Mouse (Mus musculus) C2C12 (cell line): Measurements from ENCODE around the gene Kif6.

Experiments used
- CTCF ChIP-seq: IDR thresholded peaks from one replicate; pipeline ENCODE4 v1.5.1; 2011; ENCODE audit not compliant: control insufficient read depth, insufficient read depth, insufficient read length
- MYOG ChIP-seq: IDR thresholded peaks from one replicate; pipeline ENCODE4 v1.6.1; 2011; ENCODE audit not compliant: control insufficient read depth, insufficient read length; ENCODE audit errors: extremely low read depth
- USF1 ChIP-seq: IDR thresholded peaks from one replicate; pipeline ENCODE4 v1.6.1; 2011; ENCODE audit warnings: low read depth, mild to moderate bottlenecking, control low read depth, moderate library complexity

DNA sequence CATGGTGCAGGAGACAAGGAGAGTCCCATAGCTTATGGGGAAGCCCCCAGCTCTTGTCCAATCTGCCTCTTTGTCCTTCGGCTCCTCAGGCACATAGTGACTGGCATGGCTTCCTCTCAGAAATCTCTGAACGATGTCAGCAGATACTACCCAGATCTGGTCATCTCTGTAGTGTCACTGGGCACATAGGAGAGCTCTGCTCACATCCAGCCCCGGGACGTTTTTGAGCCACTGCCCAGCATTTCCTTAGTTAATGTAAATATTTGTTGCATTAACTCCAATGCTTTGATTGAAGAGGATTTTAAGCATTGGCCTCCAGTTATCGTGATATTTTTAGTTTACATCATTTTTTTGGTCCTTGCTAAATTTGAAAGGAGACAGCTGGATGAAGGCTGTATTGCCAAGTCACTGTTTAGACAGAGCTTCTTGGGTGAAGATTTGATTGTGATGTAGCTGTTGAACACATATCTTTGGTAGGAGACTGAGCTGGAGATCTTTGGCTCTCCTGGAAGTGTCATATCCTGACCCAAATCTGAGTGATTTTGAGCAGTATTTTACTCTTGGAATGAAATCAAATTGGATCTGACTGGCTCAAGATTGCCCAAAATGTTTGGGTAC lies 112.6 kb downstream of the Kif6 start:
- TF ChIP-seq CTCF = no peak
- no peak for TF ChIP-seq MYOG
- TF ChIP-seq USF1 = no peak
